Mouse (Mus musculus): ENCODE measurements at regions not wholly inside any gene's neighbourhood (a gene's known extent, or its start where the extent isn't known, plus 50 kb on each side); places are given as distances from the start of the nearest gene placed in this dataset.

GRCm38 (mm10) chr14:76633170-76633569 is 76.5 kb upstream of the Serp2 start:
- DNase-seq (ENCODE audit: low spot score in 2 of 2) = no peak

DNA sequence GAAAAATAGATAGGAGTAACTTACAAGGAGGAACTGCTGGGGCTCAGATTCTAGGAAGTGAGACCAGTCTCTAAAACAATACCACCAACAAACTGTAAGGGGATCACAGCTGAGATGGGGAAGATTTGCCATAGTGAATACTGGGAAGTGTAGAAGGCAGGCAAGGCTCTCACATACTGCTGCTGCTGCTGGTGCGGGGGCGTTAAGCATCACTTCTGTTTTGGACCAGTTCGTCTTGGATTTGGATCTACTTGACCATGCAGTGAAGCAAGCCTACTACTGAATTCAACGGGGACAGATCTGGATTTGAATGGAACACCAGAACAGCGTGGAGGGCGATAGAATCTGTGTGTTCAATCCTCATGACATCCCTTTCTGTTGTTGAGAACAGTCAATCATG is 76.1 kb upstream of the Serp2 start:
- DNase-seq (ENCODE audit: low spot score in 2 of 2) = no peak

GRCm38 (mm10) chr14:76631740-76632139 is 75.1 kb upstream of the Serp2 start:
- DNase-seq (ENCODE audit: low spot score in 2 of 2) = no peak

DNA sequence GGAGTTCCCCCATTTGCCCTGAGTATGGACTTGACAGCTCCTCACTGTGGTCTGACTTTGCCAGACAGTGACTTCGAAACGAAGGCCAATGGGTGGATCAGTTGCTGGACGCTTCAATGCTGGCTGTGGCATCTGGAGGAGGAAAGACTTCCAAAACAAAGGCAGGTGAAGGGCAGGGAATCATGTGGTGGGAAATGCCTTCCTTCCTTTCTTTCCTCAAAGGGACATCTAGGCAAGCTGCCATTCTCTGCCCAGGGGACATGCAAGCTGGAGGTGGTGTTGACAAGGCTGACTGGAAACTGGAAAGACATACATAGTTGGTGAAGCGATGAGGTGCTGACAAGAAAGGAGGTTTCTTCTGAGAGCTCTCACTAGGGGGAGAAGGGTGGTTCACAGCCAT is 74.5 kb upstream of the Serp2 start:
- no peak for DNase-seq (ENCODE audit: low spot score in 2 of 2)

GRCm38 (mm10) chr14:76629913-76630478 is 73.3 kb upstream of the Serp2 start:
- no peak for DNase-seq (ENCODE audit: low spot score in 2 of 2)

DNA sequence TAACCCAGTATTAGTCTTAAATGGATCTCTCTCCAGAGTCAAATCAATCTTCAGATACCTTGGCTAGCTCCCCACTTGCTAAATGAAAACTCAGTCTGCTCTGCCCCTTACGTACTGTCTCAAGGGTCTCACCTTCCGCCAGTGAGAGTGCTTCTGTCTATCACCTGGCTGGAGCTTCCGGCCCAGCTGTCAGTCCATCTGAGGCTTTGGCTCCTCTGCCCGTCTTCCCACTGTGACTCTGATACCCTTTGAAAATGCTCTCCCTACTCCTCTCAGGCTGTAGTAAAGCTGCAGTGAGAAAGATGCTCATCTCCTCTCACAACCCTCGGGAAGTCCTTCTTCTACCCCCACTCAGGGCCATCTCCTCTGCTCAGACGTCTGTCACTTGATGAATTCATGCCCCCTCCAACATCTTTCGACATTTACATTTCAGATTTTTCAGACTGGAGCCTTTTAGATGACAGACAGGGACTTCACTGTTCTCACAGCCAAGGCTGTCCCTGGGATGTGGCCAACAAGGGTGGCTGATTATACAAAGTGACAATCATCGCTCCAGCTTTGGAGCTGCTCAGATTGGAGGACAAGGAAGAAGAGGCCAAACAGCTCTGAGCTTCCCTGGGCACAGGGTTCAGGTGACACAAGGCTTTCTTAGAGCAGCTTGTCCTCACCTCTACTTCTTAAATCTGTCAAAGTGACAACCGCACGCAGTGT is 71.6 kb upstream of the Serp2 start:
- no peak for DNase-seq (ENCODE audit: low spot score in 2 of 2)

DNA sequence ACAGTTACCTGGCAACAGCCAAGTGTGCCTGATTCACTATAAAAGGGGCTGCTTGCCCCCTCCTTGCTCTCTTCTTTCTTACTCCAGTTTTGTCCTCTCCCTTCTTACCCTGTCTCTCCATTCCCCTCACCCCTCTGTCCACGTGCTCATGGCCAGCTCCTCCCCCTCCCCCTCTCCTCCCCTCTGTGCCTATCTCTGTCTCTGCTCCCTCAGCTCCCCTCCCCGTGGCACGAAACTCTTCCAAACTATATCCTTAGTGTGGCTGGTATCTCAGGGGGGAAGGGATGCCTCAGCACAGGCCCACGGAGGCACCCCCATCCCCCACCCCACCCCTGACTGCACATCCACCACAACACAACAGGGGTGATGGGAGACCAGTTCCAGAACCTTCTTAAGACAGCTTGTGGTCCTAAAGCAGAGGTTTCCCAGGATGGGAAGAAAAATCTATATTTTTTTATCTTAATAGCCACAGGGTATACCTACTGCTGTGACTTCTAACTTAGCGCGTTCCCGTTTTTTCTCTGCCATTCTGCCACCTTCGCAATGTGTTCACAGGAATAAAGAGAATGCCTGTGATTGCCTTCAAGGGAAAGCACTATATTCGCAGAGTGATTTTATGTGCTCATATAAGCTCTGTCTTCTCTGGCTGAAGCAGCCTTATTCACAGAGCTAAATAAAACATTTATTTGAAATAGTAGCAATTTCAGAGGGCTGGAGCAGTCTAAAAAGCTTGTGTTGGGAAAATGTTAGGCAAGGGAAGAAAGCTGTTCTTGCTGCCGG is 69.1 kb upstream of the Serp2 start:
- no peak for DNase-seq (ENCODE audit: low spot score in 2 of 2)

DNA sequence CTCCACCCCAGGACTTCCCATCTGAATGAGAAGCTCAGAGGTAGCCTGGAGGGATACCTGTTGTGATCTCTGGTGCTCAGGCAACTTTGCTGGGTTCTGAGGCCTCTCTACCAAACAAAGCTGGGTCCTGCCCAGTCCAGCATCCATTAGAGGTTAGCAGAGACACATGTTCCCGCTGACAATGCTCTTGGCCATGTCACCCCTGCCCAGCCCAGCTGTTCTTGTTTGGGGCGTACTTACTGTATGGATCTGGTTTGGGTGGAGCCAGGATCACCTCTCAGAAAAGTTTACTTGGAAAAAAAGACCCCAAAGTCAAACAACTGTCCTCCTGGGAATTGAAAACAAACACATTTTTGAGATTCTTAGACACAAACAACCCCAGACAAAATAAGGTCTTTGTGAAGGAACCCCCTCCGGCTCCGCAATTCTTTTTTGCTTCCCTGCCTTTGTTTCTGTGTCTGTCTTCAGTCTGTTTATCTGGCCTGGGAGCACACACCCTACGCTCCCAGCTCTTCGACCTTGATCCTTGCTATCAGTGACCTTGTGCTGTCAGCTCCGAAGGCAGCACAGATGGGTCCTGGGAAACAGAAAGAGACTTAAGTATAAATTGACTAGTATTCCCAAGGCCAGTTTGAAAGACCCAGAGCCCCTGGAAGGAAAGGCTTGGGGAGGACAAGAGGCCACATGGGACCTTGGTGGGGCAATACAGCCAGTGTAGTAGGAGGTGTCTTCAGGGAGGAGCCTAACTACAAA is 68.1 kb upstream of the Serp2 start:
- no peak for DNase-seq (ENCODE audit: low spot score in 2 of 2)

DNA sequence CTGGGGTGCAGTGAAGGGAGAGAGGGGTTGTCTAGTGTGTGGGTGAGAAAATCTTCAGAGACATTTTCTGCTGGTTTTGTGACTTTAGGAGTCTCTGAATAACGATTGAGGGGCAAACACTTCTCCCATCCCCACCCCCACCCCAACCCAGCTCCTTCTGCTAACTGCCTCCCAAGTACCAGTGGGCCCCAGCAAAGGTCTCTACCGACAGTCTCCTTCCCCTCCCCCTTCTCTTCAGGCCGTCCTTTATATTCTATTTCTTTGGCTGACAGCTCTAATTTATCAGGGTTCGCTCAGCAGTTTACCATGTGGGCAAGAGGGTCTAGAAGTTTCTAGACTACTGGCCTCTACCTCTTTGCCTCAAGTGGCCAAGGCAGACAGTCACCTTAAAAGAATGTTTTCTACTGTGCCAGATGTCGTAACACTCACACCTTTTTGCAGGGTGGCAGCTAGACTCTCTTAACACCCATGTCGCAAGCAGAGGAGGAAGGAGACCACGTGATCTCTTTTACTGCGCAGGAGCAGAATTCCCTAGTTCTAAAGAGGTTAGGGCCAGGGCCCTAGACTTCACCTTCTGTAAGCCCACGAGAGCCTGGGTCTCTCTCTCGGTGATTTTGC is 66.8 kb upstream of the Serp2 start:
- DNase-seq (ENCODE audit: low spot score in 2 of 2) = no peak

- no peak for DNase-seq (ENCODE audit: low spot score in 2 of 2)
These were observed 66.1 kb upstream of the Serp2 start for GRCm38 (mm10) chr14:76622634-76623291.

- no peak for DNase-seq (ENCODE audit: low spot score in 2 of 2)
These were observed 62.3 kb upstream of the Serp2 start for GRCm38 (mm10) chr14:76619038-76619409.

DNA sequence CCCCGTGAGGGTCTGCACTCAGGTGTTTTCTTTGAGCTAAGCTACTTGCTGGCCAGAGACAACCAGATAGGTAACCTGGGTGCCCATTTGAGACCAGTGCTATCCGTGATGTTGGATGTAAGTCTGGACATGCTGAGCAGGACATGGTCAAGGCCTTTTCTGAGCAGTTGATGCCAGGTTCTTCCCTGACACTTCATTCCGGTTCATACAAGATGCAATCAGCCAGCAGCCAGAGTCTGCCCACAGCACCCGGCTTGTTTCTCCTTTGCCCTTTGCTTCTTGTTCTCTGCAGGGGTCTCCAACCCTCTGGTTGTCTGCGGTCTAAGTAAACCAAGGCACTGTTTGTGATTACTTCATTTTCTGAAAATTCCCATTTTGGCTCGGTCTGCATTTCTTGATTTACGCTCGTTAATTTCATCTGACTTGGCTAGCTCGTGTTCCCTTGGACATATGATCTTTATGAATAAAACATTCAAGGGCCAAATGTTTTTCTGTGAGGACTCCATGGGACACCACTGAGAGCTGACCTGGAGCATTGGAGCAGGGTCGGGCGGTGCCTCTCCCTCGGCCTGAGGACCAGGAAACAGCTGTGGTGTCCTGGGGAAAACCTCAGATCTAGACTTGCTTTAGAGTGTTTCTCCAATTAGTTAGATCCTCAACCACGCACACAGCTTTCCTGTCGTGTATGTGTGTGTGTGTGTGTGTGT is 61.8 kb upstream of the Serp2 start:
- DNase-seq (ENCODE audit: low spot score in 2 of 2) = no peak

GRCm38 (mm10) chr14:76617889-76618288 is 61.2 kb upstream of the Serp2 start:
- no peak for DNase-seq (ENCODE audit: low spot score in 2 of 2)

DNA sequence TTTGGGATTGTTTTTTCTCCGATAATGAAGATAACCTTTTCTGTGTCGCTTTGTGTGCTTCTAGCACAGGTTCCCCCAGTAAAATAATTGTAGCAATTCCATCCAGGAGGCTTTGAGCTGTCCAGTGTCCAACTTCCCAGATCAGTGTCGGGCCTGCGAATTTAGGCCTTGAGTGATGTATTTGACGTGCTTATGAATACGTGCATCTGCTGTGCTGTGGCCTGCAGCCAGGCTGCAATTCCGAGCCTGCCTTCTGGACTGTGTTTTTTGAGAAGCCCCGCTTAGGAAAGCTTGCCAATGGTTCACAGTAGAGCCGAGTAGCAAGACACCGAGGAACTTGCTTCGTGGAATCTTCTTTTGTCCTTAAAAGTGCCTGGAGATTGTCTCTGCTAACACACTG is 60.8 kb upstream of the Serp2 start:
- DNase-seq (ENCODE audit: low spot score in 2 of 2) = no peak

- DNase-seq (ENCODE audit: low spot score in 2 of 2) = no peak
These were observed 59.6 kb upstream of the Serp2 start for GRCm38 (mm10) chr14:76616367-76616683.

- DNase-seq (ENCODE audit: low spot score in 2 of 2) = no peak
These were observed 59.1 kb upstream of the Serp2 start for GRCm38 (mm10) chr14:76615603-76616366.

DNA sequence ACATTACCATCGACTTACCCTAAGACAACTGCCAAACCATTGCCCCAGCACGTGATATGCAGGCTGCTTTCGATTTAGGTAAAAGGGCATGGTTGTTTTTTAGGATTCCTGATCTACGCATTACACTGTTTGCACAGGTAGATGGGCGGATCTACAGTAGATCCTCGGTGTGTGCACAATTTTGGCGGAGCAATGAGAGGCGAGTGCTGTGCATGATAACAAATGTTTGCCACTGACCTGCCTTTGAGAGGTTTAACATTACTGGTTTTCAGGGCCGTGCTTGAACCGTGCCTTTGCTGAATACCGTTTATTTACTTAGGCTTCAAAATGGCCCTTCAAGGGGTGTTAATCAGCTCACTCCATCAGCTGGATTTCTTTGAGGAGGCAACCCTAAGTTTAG is 58.5 kb upstream of the Serp2 start:
- no peak for DNase-seq (ENCODE audit: low spot score in 2 of 2)

GRCm38 (mm10) chr14:76614682-76615081 is 58.0 kb upstream of the Serp2 start:
- DNase-seq (ENCODE audit: low spot score in 2 of 2) = no peak

DNA sequence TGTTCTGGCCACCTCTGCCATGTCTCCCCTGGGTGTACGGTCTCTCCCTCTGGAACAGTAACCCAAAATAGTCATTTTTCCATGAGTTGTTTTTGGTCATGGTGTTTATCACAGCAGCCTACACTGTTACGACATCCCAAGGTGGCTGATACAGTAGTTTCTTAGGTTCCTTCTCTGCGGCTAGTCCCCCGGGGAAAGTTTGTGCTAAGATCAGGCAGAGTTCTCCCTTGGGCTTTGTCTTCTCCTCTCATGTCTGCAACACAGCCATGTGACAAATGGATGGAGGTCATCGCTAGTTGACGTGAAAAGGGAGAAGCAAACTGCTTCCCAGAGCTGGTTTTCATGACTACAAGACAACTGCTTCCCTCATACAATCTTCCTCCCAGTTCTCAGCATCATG is 56.9 kb upstream of the Serp2 start:
- DNase-seq (ENCODE audit: low spot score in 2 of 2) = no peak

Data from spleen, postnatal 14 days (tissue).